Mouse (Mus musculus) G1E (cell line): ENCODE measurements around the gene Dlx3.

ENCODE experiments used
- CTCF ChIP-seq: IDR thresholded peaks from 2 replicates; pipeline ENCODE4 v1.5.1; 2012; ENCODE audit warnings: low read depth, low read length, inconsistent platforms, mixed read lengths
- GATA1 ChIP-seq: IDR thresholded peaks from 2 replicates; pipeline ENCODE4 v1.6.1; 2012; ENCODE audit warnings: borderline replicate concordance, low read length, inconsistent platforms, mixed read lengths

- TF ChIP-seq CTCF (no peak), GATA1 (no peak)
Measured at GRCm38 (mm10) chr11:95142980-95143575, 23.2 kb downstream of the Dlx3 start.
